Mouse (Mus musculus) spleen, adult 2 months (tissue): ENCODE data around the gene Irf2bp2. TPM values are rescaled to one million over a fixed set of nuclear protein-coding genes. Genes with fewer than 3 reads are reported as not detected.

ENCODE experiments used
- DNase-seq, 2 experiments: peaks; one replicate each; pipeline versions ENCODE4 v3.0.0 to v3.0.0-alpha.2; 2012 to 2021; ENCODE audit warnings: low spot score in 2 of 2, low read depth in 1 of 2
- H3K27ac ChIP-seq: fragments of 200-500 bp; 2 replicates; pipeline ENCODE4 v1.5.1; 2012; ENCODE audit warnings: low read length, inconsistent platforms; ENCODE audit not compliant: insufficient read depth
- H3K27me3 ChIP-seq: fragments of 200-500 bp; 2 replicates; pipeline ENCODE4 v1.6.1; 2012; ENCODE audit warnings: mild to moderate bottlenecking, moderate library complexity, low read length, inconsistent platforms; ENCODE audit not compliant: control insufficient read depth, insufficient read depth
- H3K36me3 ChIP-seq: fragments of 200-500 bp; 2 replicates; pipeline ENCODE4 v1.6.1; 2012; ENCODE audit warnings: mild to moderate bottlenecking, low read length, inconsistent platforms; ENCODE audit not compliant: control insufficient read depth, insufficient read depth
- H3K4me1 ChIP-seq: fragments of 200-500 bp; 2 replicates; pipeline ENCODE4 v1.6.1; 2011; ENCODE audit warnings: inconsistent platforms; ENCODE audit not compliant: control insufficient read depth, insufficient read depth, insufficient read length
- H3K4me3 ChIP-seq: fragments of 200-500 bp; 2 replicates; pipeline ENCODE4 v1.5.1; 2011; ENCODE audit warnings: mild to moderate bottlenecking, inconsistent platforms; ENCODE audit not compliant: insufficient read depth, insufficient read length; ENCODE audit errors: extremely low read depth
- CTCF ChIP-seq: fragments of 200-500 bp; IDR thresholded peaks from 2 replicates; pipeline ENCODE4 v1.5.1; 2011; ENCODE audit warnings: mild to moderate bottlenecking, inconsistent platforms; ENCODE audit not compliant: insufficient read depth, insufficient read length, insufficient replicate concordance; ENCODE audit errors: extremely low read depth
- POLR2A ChIP-seq: fragments of 200-500 bp; IDR thresholded peaks from 2 replicates; pipeline ENCODE4 v1.6.1; 2011; ENCODE audit warnings: low read depth, low read length, inconsistent platforms
- WGBS: fragments of 180-500 bp; shearing (Covaris S2); methylation state at CpG from one replicate; pipeline ENCODE4 v1.1.7; 2018; 5-methylcytosine and 5-hydroxymethylcytosine counted together
- polyA plus RNA-seq: library from polyadenylated mRNA; depleted of rRNA; stranded (reverse); fragments of >200 nt; gene quantifications from 2 replicates; pipeline ENCODE4 v1.2.3, GENCODE M21; 2012; rRNA removed

Irf2bp2 gene
- polyA plus RNA-seq, 1 experiment: 49.6 TPM

DNA sequence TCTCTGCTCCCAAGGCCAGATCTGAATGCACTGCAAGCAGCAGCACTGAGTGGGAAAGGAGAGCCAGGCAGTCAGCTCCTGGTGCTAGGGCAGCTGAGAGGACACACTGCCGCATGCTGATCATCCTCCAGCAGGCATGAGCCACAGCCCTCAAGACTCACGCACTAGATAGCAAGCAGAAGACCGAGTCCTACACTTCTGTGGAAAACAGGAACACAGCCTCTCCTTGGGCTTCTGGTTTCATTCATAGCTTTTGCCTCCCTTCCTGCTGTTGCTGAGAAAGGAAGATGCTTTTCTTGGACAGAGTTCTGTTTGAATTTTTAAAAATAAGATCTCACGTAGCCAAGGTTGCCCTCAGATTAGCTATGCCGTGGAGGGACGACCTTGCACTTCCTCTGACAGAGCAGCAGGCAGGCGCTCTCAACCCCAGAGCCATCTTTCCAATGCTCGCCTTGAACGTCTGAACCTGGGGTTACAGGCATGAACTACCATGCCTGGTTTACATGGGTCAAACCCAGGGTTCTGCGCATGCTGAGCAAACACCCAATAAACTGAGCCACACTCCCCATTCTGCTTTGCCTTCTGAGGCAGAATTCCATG lies 51.6 kb downstream of the Irf2bp2 start:
- Histone ChIP-seq H3K36me3 (no peaks in the 10 kb centered on the region), H3K27me3 (no peaks in the 10 kb centered on the region), H3K4me3 (no peak overlapping the region), H3K27ac (no peak overlapping the region), H3K4me1 (no peaks in the 10 kb centered on the region)
- WGBS: 59% methylated on average over 10 of the region's 10 CpGs
- TF ChIP-seq CTCF (no peak), POLR2A (no peak)
- DNase-seq: no peak

DNA sequence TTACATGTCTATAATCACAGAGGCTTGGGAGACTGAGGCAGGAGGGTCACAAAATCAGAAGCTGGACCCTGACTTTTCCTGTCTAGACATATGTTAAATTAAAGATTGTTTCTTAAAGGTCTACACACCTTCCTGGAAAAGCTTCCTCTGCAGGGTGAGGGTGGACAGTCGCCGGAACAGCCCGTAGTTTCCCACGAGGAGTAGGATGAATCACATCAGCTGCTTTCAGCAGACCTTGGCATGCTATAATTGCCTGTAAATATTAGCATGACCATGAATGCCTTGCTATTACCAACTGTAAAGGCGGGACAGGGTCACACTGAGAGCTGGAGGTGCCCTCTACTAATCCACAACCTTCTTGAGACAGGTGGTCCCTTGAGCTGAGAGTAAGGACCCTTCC lies 53.5 kb downstream of the Irf2bp2 start:
- DNase-seq: no peak
- Histone ChIP-seq H3K4me3 (no peak overlapping the region), H3K36me3 (no peaks in the 10 kb centered on the region), H3K4me1 (no peaks in the 10 kb centered on the region), H3K27ac (no peak overlapping the region), H3K27me3 (no peaks in the 10 kb centered on the region)
- 89% methylated on average over 5 of the region's 5 CpGs for WGBS
- TF ChIP-seq CTCF (no peak), POLR2A (no peak)

DNA sequence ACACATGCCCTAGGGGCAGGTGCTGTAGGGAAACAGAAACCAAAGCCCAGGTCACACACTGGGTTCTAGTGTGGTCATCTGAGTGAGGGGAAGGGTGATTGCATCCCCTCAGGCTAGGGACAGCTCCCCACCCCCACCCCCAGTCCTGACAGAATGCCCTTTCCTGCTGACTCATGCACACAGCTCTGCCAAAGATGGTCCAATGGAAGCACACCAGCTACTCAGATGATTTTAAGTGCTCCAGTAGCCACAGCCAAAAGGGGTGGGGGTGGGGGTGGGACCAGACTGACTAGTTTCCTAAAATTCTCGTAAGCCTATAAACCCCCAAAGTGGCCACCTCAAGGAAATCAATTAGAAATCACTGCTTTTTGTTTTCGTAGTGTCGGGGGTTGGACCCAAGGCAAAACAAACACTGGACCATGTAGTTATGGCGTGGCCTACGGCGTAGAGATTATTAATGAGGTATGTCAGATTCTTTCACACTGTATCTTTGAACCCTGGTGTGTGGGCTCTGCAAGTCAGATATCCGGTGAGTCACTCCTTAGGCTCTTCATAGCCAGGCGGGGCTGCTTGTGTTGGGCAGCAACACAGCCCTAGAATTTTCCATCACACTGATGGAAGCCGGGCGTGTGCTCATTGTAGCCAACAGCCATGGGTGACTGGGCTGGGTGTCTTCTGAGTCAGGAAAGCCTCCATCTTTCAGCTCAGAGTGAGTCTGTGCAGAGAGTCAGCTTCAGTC lies 54.3 kb downstream of the Irf2bp2 start:
- no peak for DNase-seq
- H3K4me1 ChIP-seq: no peaks in the 10 kb centered on the region
- H3K27me3 ChIP-seq: no peaks in the 10 kb centered on the region
- TF ChIP-seq POLR2A (no peak), CTCF (no peak)
- H3K4me3 ChIP-seq: no peak overlapping the region
- H3K36me3 ChIP-seq: no peaks in the 10 kb centered on the region
- H3K27ac ChIP-seq: no peak overlapping the region
- 86% methylated on average over 10 of the region's 10 CpGs for WGBS

DNA sequence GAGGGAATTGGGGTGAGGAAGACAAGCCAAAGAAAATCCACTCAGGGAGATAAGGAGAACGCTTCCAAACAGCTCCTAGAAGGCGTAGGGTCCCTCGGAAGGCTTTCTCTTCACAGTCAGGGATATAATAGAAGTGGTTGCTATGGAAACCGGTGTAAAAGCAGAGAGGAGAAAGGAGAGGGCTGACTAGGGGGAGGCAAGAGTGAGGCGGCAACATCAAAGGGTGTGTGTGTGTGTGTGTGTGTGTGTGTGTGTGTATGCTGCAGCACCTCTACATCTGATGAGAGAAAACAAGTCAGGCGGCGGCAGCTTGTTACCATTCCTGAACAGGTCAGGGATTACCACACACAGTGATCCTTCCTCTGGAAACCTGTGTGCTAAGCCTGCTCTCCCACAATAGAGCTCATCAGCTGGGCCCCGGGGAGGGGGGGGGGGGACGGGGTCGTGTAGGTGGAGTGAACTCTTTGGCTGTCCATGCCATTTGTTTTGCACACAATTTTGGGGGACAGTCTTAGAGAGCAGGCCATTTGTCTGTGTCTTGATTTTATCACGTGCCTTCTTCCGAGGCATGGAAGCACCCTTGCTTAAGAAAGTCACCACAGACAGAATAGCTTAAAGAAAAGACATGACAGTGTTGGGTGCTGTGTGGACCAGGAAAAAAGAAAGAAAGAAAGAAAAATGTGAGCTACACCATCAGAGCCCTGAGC lies 55.0 kb downstream of the Irf2bp2 start:
- no peaks in the 10 kb centered on the region for H3K36me3 ChIP-seq
- 63% methylated on average over 12 of the region's 12 CpGs for WGBS

More for the DNA sequence above, 55.0 kb downstream of the Irf2bp2 start:
- no peak for TF ChIP-seq POLR2A
- no peak for TF ChIP-seq CTCF
- no peak for DNase-seq
- H3K4me3 ChIP-seq: no peak overlapping the region
- no peaks in the 10 kb centered on the region for H3K4me1 ChIP-seq
- no peaks in the 10 kb centered on the region for H3K27me3 ChIP-seq
- H3K27ac ChIP-seq: no peak overlapping the region

Other genes with a start within 250 kb of the Irf2bp2 start
- 25.6 and 43.0 TPM in 2 replicates for gene Coa6, start 171.5 kb downstream of the Irf2bp2 start, polyA plus RNA-seq
- 3.9 and 5.0 TPM in 2 replicates for gene Tarbp1, start 118.9 kb downstream of the Irf2bp2 start, polyA plus RNA-seq